Mouse (Mus musculus) gastrocnemius, postnatal 14 days (tissue): ENCODE measurements around the gene 1700030J22Rik. TPM values are rescaled to one million over a fixed set of nuclear protein-coding genes. Genes with fewer than 3 reads are reported as not detected.

ENCODE experiments used
- DNase-seq: peaks from one replicate; pipeline ENCODE4 v3.0.0; 2021; ENCODE audit warnings: mixed read lengths
- intact Hi-C: fragments of 180-260 bp; cut with DNase I; formaldehyde crosslinking; loops from one replicate; pipeline ENCODE4 v1.15.1; 2025; ENCODE audit warnings: low total_unique reads
- long read RNA-seq, 2 experiments: library from polyadenylated mRNA; stranded (forward); transcript quantifications; one replicate each; pipeline ENCODE4 v2.0.0; 2021
- total RNA-seq, 2 experiments: library from RNA; stranded (reverse); gene quantifications; 2 replicates each; pipeline ENCODE4 v1.2.3; 2021

1700030J22Rik gene
- under 1 TPM; 0.14 to 0.24 TPM for total RNA-seq
- long read RNA-seq, experiment 1, result 0 reads
- long read RNA-seq, experiment 2, result 0 reads

DNA sequence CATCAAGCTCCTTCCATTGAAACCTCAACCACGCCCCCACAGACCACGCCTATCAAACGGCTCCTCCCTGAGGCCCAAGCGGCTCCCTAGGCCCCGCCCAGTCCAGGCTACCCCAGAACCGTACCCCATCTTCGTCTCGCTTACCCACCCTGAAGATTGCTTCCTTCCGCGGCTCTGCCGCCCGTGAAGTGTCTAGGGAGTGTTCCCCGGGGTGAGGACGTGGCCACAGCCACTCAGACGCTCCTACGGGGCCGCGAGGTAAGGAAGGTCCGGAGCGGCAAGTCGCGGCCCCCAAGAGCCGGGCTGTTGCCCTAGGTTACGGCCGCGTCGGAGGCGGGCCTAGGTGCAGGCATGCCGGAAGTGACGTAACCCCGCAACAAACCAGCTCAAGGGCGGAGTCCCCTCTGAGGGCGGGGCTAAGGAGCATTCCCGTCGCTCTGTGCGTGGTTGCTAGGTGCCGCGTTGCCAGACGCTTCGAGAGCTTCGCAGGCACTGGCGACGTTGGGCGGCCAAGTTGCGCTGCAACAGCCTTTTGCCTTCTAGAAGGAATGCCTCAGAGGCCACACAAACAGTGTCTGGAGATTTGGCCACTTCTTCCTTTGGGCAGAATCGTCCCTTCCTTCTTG, at the start of gene 1700030J22Rik:
TSS of gene 1700030J22Rik (minus strand) at position 329 of the 626 bp plus-strand sequence.
- DNase-seq, result peak; percentile 98
- intact Hi-C loops, result loop anchor here (5.0 kb wide), 1 partner anchor 36 kb away; the partner anchor contains the start of gene Atmin

DNA sequence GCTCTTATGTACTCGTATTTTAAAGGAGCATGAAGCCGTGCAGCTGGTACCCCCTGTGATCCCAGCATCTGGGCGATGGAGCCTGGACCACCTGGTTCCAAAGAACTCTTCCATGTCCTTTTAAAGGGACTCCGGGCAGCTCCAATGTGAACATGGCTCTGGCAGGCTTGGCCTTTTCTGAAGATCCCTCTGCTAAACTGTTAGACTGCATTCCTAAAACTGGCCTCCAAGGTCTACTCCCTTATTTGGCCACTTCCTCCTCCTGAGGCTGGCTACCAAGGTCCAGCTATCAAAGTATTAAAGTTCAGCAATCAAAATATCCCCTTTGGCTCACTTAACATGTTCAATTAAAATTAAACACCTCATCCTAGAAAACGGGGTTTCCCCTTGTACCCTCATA, 48.8 kb upstream of the 1700030J22Rik start:
- DNase-seq, result no peak
- intact Hi-C loops, result no loop called here

DNA sequence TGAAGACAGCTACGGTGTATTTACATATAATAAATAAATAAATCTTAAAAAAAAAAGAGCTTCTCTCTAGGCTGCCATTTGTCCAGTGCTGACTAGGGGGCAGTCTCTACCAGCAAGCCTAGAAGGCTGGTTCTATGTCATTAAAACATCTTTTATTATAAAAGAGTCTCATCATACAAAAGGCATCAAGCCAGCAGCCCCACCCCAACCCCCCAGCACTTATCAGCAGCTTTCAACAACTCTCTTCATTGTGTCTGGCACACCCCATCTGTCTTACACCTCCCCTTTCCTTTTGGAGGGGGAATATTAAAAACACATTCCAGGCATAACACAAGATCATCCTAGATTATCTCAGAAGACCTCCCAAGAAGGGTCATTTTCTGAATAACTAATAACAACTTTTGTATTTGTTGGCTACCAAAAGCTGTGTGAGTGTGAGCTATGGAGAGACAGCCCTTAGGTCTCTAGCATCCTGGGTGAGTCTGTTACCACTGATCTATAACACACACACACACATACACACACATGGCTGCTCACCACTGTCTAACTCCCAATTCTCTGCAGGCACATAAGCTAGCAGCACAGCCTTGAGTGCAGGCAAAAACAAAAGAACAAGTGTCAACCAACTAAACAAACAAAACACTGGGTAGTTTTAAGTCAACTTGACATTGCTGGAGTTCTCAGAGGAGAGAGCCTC, 43.7 kb upstream of the 1700030J22Rik start:
- intact Hi-C loops, result no loop called here
- DNase-seq, result no peak

DNA sequence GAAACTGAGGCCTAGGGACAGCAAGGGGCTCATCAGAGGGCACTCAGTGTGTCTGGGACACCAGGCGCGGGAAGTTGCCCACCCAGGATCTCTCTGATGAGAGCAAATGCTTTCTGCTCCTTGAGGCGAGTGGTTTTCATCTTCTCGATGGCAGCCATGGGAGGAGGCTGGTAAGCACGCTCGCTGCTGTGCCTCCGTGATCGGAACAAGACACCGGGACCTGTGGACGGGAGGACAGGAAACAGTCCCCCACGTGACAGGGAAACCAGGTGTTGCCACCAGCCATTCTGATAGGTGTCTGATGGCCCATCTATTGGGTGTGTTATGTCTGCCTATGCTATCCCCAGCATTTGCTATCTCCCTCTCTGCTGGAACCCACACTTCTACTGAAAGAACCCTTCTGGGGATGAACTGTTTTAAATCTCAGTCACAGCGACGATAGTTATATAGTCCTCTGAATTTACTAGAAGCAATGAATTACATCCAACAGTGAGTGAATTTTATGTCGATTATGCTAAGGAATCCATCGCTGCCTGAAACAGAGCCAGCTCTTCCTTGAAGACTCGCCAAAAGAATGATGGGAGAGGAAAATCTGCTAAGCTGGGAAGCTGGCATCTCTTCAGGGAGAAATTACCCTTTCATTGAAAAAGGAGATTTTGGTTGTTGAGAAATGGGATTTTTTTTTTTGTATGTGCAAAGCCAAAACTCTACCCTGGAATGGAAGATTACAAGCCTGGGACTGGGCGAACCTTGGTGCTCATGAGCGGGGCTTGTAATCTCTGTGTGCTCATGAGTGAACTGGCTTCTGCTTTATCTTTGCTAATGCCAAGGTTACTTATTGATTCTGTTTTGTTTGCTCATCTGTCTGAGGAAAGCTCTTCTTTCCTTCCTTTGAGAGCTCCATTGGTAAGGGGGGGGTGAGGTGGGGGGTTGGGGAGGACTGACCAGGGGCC, 40.8 kb upstream of the 1700030J22Rik start:
- intact Hi-C loops, result no loop called here
- no peak for DNase-seq

DNA sequence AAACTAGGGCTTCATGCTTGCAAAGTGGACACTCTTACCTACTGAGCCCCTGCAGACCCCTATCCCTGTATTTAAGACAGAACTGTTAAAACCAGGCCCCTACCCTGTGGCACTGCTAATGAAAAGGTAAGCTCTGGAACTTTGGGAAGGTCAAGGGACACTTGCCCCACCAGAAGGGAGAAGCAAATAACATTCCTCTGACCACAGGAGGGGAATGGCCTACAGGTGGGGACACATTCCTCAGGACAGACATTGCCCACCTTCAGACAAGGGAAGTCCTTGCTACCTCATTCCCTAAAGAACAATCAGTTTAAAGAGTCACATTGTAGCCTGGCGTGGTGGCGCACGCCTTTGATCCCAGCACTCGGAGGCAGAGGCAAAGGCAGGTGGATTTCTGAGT, 39.1 kb upstream of the 1700030J22Rik start:
- intact Hi-C loops, result no loop called here
- no peak for DNase-seq

DNA sequence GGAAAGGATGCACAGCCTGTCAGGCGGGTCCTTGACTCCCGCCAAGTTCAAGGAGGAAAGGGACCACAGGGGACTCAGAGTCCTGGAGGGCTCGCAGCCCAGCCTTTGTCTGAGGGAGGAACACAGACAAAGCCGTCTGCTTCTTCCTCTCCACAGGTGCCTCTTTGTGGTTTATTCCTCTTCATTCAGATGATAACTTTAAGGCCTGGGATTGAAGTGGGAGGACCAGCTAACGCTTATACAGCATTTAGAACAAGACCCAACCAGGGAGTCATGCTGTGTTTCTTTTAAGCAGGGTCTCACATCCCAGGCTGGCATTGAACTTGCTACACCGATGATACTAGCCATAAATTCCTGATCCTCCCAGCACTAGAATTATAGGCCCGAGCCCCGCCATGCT, 38.2 kb upstream of the 1700030J22Rik start:
- intact Hi-C loops, result no loop called here
- no peak for DNase-seq

DNA sequence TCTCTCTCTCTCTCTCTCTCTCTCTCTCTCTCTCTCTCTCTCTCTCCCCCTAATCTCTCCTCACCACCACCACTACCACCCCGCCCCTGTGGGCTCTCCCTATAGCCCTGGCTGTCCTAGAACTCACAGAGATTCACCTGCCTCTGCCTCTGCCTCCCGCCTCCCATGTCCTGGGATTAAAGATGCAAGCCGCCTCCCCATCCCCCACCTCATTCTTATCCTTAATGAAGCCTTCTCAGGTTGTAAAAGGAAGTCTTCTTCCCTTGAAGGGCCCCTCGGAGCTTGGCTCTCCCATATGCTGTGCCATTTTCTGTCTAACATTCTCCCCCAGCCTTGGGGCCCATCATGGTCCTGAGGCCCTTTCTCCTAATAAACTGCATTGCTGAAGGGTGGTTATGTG, 36.9 kb upstream of the 1700030J22Rik start:
- intact Hi-C loops, result no loop called here
- DNase-seq, result no peak

DNA sequence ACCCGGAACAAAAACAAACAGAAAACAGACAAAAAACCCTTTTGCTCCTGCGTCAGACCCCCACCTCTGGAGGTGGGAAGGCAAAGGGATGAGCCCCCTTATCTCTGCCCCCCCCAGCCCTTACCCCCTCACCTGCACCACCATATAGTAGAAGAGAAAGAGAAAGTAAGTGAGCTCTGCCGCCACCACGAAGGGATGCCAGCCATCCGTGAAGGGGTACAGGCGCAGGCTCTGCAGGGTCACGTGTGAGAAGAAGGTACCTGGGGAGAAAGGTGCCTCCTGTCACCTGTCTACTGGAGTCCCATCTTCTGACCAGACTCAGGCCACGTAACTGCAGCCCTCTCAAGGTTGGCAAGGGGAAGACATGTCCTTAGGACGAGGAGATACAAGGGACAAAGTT, 32.6 kb upstream of the 1700030J22Rik start:
- intact Hi-C loops, result no loop called here
- DNase-seq, result no peak

DNA sequence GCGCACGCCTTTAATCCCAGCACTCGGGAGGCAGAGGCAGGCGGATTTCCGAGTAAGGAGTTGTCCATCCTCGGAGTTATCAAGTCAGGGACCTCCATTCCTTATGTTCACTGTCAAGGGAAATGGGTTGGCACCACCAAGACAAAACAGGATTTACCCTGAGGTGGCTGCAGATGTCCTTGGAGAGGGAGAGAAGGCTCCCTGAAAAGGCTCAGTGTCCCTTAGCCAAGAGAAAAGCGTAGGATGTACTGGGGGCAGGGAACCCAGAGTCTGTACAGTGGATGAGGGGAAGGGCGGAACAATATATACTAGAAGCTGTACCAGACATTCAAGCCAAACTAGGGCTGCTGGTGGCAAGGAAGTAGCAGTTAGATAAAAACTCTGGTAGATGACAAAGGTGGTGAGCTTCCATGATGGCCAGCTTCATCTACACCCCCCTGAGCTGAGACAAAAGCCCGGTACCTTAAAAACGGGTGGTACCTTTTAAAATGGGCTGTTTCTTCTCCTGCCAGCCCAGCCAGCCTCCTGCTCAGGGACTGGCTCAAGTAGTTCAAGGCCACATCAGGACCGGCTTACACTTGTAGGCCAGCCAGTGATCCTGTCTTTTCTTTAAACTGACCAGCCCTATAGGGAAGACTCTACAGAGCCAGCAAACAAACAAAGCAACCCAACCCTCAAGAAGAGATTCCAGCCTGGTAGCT, 15.4 kb upstream of the 1700030J22Rik start:
- intact Hi-C loops, result no loop called here
- no peak for DNase-seq

DNA sequence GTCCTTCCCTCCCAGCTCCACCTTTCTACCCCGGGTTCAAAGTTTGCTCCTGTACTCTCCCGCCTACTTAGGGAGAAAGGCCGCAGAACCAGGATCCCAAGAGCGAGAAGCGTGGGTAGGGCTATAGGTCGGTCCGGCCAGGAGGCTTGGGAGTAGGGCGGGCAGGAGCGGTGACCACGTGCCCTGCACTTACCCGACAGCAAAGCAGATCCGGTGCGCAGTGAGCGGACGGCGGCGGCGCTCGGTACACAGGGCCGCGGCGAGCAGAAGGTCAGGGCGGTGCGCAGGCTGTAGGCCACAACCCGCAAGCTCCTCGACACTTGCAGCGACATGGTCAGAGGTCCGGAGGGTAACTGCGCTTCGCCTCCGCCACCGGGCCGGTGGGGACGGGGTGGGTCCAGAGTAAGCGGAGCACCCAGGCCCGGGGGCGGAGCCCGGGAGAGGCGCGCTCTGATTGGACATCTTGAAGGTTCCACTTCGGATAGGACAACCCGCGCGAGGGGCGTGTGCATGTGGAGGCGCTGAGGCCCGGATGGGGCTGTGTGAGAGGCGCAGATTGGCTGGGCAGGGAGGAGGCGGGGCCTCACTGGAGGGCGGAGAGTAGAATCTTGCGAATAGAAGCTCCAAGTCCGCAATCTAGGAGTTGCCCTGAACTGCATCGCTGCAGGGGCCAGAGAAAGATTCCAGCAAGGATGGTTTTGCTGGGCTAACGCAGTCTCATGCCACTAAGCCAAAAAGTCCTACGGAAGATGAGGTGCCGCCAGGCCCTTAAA, 14.5 kb upstream of the 1700030J22Rik start, which contains the start of gene Gcsh:
TSS of gene Gcsh (minus strand) at position 443 of the 773 bp plus-strand sequence.
- DNase-seq, result peak; percentile 100
- intact Hi-C loops, result no loop called here

DNA sequence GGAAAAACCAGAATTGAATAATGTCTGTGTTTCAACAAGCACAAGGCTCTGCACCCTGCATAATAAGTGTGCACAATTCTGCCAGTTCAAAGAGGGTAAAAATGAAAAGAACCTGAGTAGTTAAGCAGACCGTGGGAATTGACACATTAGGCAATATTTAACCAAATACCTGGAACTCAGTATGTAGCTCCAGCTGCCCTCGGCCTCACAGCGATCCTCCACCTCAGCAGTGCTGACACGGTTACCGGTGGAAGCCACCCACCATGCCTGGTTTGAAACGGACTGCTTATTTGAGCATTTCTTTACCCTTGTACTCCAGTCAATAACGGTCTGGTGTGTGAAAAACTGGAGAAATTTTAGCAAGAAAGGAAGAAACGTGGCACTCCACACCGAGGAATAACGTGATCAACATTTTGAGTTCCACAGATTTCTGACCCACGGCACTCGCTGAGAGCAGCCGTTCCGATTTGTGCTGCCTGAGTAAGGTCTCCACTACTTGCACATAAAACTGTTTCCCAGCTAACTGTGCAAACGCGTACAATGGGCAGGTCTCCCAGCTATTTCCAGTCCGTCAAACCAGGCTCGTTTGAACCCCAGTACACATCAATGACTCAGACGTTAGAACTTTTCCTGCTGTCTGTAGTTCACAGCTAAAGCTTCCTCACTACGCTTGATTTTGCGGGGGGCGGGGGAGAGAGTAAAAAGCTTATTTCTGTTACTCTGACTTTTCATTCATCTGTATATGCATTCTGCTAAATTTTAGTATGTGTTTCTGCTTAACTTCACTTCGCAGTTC, 13.6 kb upstream of the 1700030J22Rik start:
- no peak for DNase-seq
- intact Hi-C loops, result no loop called here

DNA sequence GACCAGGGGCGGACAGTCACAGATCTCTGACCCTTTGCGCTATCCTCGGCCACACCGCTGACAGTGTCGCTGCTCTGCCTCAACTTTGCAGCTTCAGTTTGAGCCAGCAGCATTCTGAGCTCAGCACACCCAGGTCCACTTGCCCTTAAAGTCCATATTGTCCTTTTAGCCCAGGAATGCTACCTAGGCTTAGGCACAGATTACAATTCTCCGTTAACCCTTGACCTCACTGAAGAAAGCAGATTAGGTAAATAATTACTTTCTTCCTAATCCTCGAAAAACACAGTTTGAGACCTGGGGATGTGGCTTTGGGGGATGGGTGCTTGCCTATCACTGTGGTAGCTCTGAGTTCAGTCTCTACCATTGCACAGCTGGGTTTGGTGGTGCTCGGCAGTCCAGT, 12.5 kb upstream of the 1700030J22Rik start:
- no peak for DNase-seq
- intact Hi-C loops, result no loop called here

DNA sequence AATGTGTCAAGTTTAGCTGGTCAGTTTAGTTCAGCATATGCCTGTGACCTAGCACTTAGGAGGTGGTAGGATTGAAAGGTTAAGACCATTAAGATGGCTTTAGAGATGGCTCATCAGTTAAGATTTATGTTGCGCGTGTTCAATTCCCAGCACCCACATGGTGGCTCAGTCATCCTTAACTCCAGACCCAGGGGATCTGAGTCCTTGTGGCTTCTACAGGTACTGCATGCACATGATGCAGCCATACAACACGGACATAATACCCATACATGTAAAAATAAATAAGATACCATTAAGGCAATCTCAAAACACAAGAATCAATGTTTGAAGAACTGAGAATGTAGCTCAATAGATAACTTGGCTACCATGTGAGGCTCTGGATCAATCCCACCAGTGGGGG, 11.1 kb upstream of the 1700030J22Rik start:
- intact Hi-C loops, result no loop called here
- DNase-seq, result no peak

DNA sequence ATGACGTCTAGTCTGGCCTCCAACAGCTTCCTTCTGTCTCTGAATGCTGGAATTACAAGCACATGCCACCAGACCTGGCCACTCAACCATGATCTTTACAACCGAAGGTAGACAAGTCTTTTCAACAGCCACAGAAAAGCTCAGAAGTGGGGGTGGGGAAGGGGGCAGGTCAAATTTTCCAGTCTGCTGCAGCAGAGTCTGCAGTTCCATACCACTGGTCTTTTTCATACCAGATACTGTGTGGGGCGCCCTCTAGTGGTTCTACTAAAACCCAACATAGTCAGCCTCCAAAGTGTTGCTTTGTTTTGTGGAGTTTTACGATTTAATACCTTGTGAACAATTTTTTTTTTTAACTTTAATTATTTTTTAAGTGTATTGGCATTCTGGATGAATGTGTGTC, 1.4 kb upstream of the 1700030J22Rik start:
- DNase-seq, result peak; percentile 43
- intact Hi-C loops, result no loop called here

DNA sequence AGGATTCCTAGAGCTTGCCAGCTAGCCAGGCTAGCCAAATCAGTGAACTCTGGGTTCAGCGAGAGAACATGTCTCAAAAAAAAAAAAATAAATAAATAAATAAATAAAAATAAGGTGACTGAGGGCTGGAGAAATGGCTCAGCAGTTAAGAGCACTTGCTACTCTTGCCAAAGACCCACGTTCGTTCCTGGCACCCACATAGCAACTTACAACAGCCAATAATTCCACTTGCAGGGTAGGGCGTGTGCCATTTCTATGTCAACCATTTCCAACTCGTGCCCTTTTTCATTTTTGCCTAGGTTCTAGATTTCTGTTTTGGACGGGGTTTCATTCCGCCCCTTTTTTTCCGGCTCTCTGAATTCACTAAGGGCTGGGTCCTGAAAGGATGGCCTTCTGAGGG, 707 bp downstream of the 1700030J22Rik start:
- intact Hi-C loops, result loop anchor here (5.0 kb wide), 1 partner anchor 36 kb away; the partner anchor contains the start of gene Atmin
- DNase-seq, result no peak

DNA sequence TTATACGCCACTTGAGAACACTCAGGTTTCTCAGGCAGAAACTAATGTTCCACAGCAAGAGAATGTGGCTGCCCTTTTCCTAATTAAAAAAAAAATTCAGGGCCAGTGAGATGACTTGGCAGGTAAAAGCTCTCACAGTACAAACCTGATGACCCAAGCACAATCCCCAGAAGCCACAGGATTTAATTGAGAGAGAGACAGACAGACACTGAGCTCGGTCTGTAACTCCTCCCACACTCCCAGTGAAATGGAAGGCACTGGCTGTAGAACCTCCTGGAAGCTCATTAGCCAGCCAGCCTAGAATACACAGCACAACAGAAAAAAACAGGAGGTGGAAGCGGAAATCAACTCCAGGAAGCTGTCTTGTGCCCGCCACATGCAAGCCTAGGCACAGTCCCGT, 3.2 kb downstream of the 1700030J22Rik start:
- intact Hi-C loops, result loop anchor here (5.0 kb wide), 1 partner anchor 33 kb away; the partner anchor contains the start of gene Atmin
- no peak for DNase-seq

DNA sequence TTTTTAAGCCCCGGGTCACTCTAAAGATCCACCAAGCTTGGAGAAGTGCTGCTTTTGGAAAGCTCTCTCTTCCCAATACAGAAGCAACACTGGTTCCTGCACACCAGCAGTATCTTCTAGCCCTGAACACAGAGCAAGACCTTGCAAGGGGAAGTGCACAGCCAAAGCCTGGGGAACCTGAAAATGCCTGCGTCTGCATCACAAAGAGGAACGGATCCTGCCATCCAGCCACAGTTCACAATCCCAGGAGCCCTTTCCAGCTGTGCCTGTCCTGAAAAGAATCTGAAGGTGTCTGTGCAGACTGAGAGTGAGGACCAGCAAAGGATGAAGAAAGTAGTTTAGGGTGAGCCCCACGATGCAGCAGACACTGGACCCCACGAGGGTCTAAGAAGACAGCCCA, 3.7 kb downstream of the 1700030J22Rik start:
- intact Hi-C loops, result loop anchor here (5.0 kb wide), 1 partner anchor 33 kb away; the partner anchor contains the start of gene Atmin
- no peak for DNase-seq

DNA sequence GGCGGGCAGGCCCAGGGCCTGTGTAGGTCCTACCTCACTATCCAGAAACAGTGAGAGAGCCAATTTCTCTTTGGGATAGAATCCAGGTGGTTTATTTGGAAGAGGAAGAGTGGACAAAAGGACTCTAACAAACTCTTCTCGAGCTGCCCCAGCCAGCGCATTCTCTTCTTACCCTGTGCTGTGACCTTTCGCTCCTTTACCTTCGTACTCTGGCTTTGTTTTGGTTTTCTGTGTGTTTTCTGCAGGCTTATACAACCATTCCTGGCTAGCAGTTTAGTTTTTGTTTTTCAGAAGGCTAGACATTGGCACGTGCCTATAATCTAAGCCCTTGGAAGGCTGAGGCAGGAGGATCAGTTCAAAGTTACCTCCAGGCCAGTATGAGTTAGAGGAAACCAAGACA, 9.2 kb downstream of the 1700030J22Rik start:
- no peak for DNase-seq
- intact Hi-C loops, result no loop called here
